Mouse (Mus musculus): Measurements from ENCODE around the gene Itpka. TPM values are rescaled to one million over a fixed set of nuclear protein-coding genes. Genes with fewer than 3 reads are reported as not detected.

Gene Itpka
- 0.50 and 0.55 TPM in 2 replicates for polyA plus RNA-seq (2012; rRNA removed)

GRCm38 (mm10) chr2:119741581-119742411 is at the start of gene Itpka:
Gene Itpka, plus strand, starts transcription at chr2:119742337.

GRCm38 (mm10) chr2:119760251-119760650 is 18.1 kb downstream of the Itpka start, which contains the start of gene Ltk:
Gene Ltk, minus strand, starts transcription at chr2:119760431.

GRCm38 (mm10) chr2:119787206-119787883 is 45.2 kb downstream of the Itpka start, which contains the start of gene Rpap1:
Gene Rpap1, minus strand, starts transcription at chr2:119787537.

GRCm38 (mm10) chr2:119797279-119797783 is 55.2 kb downstream of the Itpka start, which contains the start of gene Tyro3:
Gene Tyro3, plus strand, starts transcription at chr2:119797733.

Other genes with a start within 250 kb of the Itpka start
- 0.33 and 0.75 TPM in 2 replicates for gene Exd1, start 194.7 kb upstream of the Itpka start, polyA plus RNA-seq (2012; rRNA removed)
- gene Chp1, start 194.6 kb upstream of the Itpka start, polyA plus RNA-seq (2012; rRNA removed), result 57.5 and 59.8 TPM in 2 replicates
- gene Nusap1, start 124.0 kb upstream of the Itpka start, polyA plus RNA-seq (2012; rRNA removed), result 20.2 and 28.4 TPM in 2 replicates
- 8.9 and 12.5 TPM in 2 replicates for gene Oip5, start 123.9 kb upstream of the Itpka start, polyA plus RNA-seq (2012; rRNA removed)
- gene Ndufaf1, start 79.5 kb upstream of the Itpka start, polyA plus RNA-seq (2012; rRNA removed), result 14.9 and 17.0 TPM in 2 replicates
- 44.9 and 45.5 TPM in 2 replicates for gene Rtf1, start 67.3 kb upstream of the Itpka start, polyA plus RNA-seq (2012; rRNA removed)
- gene Ltk, start 18.1 kb downstream of the Itpka start, polyA plus RNA-seq (2012; rRNA removed), result 2.3 and 3.0 TPM in 2 replicates
- gene Rpap1, start 45.2 kb downstream of the Itpka start, polyA plus RNA-seq (2012; rRNA removed), result 21.9 and 22.8 TPM in 2 replicates
- gene Tyro3, start 55.4 kb downstream of the Itpka start, polyA plus RNA-seq (2012; rRNA removed), result 32.2 and 36.3 TPM in 2 replicates
- 21.9 and 24.1 TPM in 2 replicates for gene Mga, start 154.9 kb downstream of the Itpka start, polyA plus RNA-seq (2012; rRNA removed)
- 27.8 and 32.3 TPM in 2 replicates for gene Mapkbp1, start 230.4 kb downstream of the Itpka start, polyA plus RNA-seq (2012; rRNA removed)